Mouse (Mus musculus): Measurements from ENCODE around the gene Auts2. TPM values are rescaled to one million over a fixed set of nuclear protein-coding genes. Genes with fewer than 3 reads are reported as not detected.
A peak's percentile ranks its signal among the peaks of the same experiment; 100 is the strongest.

The Auts2 gene
- total RNA-seq, 2 experiments from 2014 or later: 24.3 to 29.9 TPM

DNA sequence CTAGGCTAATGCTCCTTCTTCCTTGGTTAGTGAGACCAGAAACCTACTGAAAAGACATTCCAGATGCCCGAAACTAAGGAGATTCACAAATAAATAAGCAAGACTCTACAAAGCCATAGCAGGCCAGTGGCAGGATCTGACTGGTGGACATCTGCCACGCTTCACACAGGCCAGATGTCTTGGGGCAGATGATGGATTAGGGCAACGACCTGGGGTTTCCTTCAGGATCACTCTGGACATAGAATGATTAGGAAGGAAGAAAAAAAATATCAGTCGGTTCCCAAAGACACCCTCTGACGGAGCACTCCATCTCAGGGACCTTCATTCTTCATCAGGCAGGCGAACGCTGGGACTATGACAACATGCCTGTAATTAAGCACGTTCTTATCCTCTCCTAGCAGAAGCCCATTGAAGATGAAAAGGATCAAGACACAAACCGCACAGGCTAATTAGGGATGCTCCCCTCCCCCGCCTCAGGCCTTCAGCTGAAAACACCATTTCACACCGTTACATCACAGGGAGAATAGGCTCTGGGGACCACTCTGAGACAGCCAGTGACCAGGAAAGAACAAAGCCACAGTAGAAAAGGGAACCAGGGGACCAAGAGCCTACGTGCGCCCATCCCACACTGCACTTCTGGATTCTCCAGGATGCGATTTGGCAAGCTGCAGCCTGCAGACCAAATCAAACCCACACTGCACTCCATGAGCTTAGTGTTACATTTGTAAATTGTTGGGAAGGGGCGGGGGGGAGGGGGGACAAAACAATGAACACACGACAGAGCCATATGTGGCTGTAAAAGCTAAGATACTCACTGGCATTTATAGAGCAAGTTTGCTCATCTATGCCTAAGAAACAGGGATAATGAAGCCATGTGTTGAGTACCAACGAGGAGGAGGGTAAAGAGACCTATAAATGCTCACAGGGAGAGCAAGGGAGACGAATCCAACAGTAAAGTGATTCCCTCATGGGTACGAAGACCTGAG lies 710.0 kb downstream of the Auts2 start:
- no peak for DNase-seq

DNA sequence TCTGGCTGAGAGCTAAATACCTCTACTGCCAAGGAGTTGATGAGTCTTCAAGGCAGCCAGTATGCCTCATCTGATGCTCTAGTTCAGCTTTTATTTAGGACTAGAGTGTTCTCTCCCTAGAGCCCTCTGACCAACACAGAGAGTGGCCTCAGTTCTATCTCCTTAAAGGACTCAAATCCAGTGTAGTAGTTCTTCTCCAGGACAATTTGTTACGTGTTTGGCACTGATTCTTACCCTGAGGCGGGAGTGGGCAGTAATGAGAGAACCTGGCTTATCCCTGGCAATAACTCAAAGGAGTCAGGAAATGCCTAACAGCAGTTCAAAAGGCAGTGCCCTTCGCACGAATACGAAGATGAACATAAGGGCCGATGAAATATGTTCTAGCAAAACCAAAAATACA lies 713.0 kb downstream of the Auts2 start:
- DNase-seq: no peak

DNA sequence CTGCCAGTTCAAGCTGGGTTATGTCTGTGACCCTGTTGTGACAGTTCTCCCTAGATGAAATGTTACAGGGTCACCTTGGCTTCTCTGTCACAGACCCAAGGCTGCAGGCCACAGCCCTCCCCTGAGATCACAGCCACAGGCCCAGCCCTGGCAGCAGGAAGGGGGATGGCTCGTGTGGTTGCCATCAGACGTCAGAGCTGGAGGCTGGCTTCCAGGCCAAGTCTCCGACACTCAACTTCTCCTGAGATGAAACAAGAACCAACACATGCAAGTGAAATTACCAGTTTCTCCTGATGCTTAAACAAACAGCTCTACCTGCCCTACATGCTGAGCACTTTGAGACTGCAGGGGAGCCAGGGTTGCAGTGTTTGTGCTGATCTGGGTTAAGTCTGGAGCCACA lies 713.9 kb downstream of the Auts2 start:
- DNase-seq: peak; percentile 37 to 44

DNA sequence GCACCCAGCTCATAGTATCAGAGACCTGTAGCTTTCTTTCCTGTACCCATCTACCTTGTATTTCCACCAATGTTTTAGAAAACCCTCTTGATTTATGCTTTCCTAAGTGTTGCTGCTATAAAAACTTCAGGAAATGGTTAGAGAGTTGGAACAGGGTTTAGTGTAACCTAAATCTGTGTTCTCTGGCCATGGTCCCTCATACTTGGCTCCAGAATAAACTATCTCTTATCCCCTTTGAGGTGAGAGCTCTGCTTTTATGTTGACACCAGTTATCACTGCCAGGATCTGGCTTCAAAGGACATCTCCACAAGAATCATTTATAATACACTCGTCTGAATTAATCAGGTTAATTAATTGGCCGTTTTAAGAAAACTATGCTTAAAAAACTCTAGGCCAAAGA lies 714.5 kb downstream of the Auts2 start:
- no peak for DNase-seq

DNA sequence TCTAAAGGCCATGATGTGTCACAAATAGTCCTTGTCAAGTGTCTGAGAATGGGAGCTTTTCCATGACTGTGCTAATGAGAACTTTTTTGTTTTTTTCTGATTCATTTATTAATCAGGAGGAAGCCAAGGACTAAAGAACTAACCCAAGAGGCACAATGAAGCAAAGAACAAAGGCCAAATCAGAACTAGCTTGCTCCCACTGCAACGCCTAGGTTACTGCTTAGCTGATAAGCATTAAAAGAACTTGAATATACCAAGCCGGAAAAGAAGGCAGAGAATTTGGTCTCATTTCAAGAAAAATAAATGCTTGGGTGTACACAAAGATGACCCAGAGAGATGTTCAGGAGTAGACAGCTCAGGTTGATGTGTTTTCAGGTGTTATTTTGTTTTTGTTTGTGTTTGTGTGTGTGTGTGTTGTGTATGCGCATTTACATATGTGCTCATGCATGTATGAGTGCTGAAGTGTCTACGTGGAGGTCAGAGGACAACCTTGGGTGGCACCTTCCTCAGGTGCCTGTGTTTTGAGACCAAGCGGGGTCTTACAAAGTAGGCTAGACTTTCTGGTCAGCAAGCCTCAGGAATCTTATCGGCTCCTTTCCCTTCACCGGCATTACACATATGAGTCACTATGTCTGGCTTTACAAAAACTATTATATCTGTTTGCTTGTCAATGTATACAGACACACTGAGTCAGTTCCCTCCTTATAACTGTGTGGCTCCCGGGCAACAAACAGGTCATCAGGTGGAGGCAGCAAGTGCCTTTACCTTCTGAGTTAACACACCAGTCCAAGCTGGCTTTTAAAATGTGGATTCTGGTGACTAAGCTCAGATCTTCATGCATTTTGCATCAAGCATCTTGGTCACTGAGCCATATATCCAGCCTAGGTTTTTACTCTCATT lies 716.5 kb downstream of the Auts2 start:
- no peak for DNase-seq

DNA sequence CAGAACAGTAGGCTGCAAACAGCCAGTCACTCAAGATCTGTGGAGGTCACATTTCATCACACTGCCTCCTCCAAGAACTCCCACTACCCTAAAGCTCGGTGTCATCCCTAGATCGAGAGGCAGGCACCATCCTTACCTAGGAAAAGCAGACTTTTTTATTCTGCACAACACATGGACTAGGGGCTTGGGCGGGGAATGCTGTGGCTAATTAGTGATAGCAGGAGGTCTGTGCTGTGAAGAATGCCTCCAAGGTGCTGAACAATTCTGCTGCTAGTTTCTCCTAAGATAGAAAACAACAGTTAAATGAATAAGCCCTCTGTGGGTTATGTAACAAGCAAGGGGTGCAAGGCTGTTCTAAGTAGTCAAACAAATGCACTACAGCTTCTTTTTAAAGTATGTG lies 717.7 kb downstream of the Auts2 start:
- DNase-seq: no peak

DNA sequence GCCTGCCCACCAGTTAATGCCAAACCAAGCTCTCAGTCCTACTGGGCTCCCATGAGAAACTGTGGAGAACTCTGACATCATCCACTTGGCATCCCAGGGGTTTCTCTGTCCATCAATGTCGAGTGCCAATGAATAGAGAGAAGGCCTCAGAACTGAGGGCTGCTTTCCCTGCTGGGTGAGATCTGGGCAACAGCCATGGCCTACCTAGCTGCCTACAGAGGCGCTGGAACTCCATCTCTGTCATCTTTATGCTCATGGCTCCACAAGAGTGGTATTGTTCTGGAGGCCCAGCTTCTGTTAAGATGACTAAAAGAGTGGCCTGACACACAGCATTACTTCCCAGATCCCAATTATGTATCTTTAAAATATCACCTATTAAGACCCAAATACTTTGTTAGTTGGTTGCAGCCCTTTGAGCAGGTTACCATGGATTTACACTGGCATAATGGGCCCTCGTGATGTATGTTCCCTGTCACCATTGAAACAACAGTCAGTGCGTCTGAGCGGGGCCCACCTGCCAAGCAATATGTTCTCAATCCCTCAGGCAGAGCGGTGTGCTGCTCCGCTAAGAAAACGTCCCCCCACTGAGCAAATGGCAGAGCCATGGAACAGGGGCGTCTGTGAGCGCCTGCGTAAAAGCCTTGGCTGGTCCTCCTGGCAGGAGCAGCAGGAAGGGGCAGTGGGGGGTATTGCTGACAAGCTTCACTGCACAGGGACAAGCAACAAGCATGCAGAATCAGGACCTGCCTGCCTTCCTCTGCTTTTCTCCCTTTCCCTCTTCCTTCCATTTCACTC lies 718.8 kb downstream of the Auts2 start:
- DNase-seq: no peak

DNA sequence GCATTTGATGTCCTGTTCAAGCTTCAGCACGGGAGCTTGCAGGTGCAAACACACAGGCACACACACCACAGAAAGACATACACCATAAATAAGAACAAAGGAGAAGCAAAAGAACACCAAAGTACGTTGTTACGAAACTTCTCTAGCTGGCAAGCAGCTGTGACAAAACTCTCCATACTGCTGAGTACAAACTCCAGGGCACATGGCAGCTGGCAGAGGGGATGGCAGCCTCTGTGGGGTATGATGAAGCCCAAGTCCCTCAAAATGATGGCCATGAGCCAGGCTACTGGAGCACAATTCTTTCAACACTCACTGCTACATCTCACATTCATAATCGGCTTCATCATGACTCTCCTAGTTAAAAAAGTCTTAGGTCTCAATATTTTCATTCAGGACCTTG lies 721.7 kb downstream of the Auts2 start:
- no peak for DNase-seq

DNA sequence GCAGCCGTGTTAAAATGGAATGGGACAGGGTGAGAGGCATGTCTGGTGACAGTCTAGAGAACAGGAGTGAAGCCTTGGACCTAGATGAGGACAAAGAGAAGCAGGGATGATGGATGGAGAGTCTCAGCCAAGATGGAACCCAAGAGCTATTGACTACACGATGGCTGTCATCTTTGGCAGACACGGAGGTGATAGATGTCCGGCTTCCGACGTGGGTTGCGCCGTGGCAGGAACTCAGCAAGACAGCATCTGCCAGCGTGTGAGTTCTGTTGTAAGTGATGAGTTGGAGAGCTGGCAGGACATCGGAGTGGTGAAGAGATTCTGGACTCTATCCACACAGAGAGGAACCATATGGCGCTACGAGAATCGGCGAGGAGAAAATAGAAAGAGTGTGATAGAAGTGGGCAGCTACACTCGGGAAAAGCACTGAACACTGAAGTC lies 723.9 kb downstream of the Auts2 start:
- DNase-seq: peak; percentile 15 to 32

DNA sequence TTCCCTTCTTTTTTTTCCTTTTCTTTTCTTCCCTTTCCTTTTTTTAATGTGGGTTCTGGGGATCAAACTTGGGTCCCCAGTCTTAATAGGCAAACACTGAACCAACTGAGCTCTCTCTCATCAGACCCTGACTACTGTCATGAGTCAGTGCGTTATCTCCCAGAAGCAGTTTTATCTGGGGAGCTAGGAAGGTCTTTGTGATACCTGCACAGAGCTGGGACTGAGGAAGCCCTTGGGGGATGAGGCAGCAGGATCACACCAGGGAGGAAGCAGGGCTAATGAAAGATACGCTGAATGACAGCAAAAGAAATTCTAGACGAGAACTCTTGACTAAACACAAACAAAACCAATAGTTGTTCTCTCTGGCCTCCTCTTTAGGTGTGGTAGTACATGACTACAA lies 727.6 kb downstream of the Auts2 start:
- DNase-seq: no peak

DNA sequence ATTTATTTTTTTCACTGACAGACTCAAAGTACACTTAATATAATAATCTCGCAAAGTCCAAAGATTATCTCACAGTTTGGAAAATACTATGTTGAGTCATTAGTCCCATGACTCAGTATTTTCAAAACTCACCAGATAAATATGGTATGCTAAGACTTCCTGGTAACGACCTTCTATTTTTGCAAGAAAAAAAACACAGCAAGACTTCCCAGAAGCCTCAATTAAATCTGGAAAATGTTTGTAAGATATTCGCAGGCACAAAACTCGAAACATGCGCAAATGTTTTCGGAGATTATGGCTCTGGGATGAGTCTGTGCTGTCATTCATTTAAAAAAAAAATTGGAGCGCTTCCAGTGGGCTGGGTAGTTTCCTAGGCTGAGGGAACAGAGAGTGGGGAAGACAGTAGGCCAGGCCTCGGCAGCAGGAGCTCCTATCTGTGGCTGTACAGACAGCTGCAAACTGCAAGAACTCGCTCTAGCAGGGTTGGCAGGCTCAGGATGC lies 728.6 kb downstream of the Auts2 start:
- peak; percentile 79 to 83 for DNase-seq

DNA sequence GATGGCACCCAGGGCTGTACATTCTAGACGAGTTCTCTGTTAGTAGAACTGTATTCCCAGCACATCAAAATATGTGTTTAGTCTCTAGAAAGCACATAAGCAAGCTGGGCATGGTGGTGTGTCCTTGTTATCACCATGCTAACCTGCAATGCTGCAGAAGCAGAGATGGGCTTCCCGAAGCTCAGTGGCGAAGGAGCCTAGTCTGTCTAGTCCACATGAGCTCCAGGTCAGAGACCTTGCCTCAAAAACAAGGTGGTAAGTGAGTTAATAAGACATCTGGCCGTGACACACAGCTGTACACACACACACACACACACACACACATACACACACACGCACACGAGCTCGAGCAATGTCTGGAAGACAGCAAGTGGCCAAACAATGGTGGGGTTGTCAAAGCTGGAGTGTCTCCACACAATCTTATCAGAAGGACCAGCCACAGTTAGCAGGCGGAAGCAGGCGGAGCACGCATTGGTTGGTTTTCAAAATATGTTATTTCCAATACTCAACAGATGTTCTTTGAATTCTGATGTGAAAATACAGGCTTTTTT lies 729.1 kb downstream of the Auts2 start:
- peak; percentile 71 for DNase-seq

DNA sequence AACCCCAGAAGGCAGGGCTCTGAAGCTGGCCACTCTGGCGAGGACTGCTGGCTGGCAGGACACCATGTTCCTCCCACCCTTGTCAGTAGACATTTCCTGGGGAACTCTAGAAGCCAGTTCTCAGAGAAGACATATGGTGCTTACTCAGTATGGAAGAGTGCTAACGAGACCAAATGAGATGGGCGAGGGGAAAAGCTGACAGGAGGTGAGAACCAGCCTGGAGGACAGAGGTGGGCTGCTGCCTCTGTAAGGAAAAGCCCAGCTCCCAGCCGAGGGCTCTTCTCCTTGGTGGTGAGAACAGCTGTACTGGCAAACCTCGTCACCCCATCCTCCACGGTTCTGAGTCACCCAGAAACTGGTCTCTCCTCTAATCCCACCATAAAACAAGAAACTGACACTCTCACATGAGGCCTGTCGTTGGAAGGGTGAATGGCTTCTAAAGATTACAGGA lies 729.8 kb downstream of the Auts2 start:
- peak; percentile 44 for DNase-seq

DNA sequence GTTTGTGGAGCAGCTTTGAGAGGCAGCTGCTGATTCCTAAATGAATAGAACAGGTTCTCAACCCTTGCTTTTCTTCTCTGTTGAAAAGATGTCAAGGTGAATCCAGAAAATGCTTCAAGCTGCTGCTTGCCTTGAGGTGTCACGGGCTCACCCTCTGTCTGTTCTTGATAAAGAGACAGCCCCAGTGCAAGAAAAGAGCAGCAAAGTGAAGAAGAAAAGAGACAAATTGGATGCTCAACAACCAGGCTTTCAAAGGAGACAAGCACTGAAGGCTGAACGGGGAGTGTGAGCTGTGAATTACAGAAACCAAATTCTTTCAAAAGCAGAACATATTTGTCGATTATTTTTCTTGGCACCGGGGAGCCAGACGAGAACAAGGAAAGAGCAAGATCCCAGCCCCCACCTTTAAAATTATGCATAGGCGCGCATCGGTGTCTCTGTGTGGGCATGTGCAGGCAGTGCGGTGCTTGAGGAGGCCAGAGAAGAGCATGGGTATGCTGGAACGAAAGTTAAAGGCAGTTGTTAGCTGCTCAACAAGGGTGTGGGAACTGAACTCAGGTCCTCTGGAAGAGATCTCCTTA lies 730.6 kb downstream of the Auts2 start:
- peak; percentile 18 to 32 for DNase-seq

DNA sequence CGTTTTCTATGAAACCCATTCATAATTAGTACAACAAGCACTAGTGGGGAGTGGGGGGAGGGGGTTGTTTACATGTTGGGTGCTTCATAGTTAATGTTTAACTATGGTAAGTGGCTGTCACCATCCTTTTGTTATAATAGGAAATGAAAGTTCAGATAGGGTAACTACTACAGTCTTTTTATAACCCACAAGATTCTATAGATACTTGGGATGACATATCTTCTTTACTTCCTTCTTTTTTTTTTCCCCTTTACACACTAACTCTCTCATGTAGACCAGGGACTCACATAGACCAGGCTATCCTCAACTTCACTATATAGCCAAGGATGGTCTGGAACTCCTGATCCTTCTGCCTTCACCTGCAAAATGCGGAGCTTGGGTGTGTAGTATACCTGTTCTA lies 736.8 kb downstream of the Auts2 start:
- DNase-seq: no peak

DNA sequence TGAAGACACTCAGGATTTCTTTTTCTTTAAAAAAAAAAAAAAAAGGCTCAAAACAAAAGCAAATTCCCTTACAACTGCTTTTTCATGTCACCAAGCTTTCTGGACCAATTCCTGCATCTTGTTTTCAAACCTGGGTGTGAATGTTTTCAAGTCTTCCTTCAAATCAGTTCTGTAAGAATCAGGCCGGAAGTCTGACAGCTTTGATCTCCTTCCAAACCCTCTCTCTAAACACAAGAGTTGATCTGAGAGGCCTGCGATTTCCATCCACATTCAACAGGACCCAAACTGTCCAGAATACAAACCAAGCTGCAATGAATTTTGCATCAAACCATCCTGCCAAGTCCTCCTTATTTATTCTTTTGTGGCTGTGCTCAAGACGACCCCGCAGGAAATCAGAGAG lies 737.9 kb downstream of the Auts2 start:
- DNase-seq: peak in 1 of 2 experiments; percentile 17

DNA sequence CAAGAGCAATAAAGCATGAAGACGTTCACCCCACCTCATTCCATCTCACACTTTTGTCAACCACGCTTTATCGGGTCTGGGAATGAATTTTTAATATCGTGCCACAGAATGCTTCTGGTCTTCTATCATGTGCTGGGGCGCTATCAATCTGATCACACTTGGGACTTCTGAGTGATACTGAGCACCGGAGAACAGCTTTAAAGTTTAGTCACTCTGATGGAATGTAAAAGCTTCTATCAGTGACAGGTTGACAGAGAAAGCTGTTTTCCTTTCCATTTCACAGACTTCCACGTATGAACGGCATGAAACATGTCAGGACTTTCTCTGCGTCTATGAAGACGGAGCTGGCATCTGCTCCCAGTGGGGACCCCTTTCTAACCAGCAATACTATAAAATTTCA lies 739.5 kb downstream of the Auts2 start:
- no peak for DNase-seq

DNA sequence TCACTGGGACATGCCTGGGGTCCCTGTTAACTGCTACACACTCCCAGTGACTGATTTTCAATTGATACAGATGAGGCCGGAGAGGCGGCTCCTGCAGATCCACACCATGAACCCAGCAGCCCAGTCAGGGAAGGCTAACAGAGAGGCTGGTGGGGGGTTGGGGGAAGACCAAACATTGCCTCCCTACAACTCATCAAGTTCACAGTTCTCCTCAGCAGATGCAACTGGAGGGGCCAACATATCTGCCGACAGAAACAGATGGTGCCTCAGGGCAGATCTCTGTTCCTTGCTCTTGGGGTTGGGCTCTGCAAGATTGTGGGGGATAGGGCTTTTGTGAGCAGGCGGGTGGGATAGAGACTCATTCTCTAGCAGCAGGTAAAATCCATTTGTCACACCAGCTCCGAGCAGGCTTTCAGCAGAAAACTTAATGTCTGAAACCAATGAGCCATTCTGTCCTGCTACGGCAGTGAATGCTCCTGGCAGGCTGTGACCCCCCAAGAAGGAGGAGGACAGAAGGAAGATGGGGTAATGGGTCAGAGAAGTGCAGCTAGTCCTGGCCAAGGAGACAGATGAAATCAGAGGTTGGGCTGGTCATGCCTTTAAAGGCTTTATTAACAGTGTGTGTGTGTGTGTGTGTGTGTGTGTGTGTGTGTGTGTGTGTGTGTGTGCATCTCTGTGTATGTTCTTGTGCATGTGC lies 740.7 kb downstream of the Auts2 start:
- DNase-seq: no peak

DNA sequence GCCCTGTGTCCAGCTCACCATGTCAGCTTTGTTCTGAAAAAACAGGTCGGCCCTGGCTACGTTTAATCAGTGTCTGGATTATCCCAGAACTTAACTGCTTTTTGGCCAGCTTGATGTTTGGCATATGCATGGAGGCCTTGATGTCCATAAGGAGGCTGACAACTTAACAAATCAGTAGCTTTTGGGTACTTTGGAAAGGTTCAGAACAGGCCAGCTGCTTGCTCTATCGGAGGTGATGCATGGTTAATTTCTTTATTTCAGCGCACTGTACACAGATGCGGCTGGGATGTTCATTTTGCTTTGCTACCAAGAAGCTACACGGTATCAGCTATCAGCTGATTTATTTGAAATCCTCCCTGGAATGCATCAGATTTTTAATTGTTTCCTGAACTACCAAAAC lies 741.2 kb downstream of the Auts2 start:
- no peak for DNase-seq

DNA sequence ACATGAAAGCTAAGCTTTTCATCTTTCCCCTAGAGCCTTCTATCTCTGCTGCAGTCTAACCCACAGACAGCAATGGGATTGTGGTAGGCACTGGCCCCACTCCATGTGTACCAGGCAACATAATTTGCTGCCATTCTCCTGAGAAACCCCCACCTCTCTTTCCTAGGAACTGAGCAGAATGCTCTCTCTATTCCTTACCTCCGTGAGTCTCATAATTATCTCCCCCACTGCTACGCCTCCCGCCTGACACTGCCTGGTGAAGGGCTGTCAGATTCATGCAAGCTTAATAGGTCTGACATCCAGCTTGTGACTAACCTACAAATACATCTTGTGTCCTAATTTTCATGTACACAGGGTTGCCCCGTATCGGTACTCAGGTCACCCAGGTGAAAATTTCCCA lies 744.8 kb downstream of the Auts2 start:
- no peak for DNase-seq
